Mouse (Mus musculus) midbrain, postnatal 0 days (tissue): ENCODE measurements at regions not wholly inside any gene's neighbourhood (a gene's known extent, or its start where the extent isn't known, plus 50 kb on each side); places are given as distances from the start of the nearest gene placed in this dataset.

Source experiments
- ATAC-seq: fragments of 200-750 bp; cut with Nextera tagmentation; 2 replicates; pipeline ENCODE4 v1.8.0; 2017; ENCODE audit warnings: moderate number of reproducible peaks, mild to moderate bottlenecking, moderate TSS enrichment, moderate library complexity; ENCODE audit not compliant: low FRiP score
- DNase-seq: peaks from one replicate; pipeline ENCODE4 v3.0.0-alpha.2; 2015; ENCODE audit warnings: low spot score
- H3K27ac ChIP-seq: fragments of 300-500 bp; sonication (generic); 2 replicates; pipeline ENCODE4 v1.5.1; 2014; ENCODE audit warnings: low read depth, mild to moderate bottlenecking, low read length, mixed read lengths
- H3K27me3 ChIP-seq: fragments of 300-500 bp; sonication (generic); 2 replicates; pipeline ENCODE4 v1.6.1; 2014; ENCODE audit warnings: low read length, control low read depth, mixed read lengths; ENCODE audit not compliant: insufficient read depth
- H3K36me3 ChIP-seq: fragments of 300-500 bp; sonication (generic); 2 replicates; pipeline ENCODE4 v1.6.1; 2014; ENCODE audit warnings: low read length, control low read depth, mixed read lengths; ENCODE audit not compliant: insufficient read depth
- H3K4me1 ChIP-seq: fragments of 300-500 bp; sonication (generic); 2 replicates; pipeline ENCODE4 v1.6.1; 2014; ENCODE audit warnings: mild to moderate bottlenecking, control low read depth, antibody characterized with exemption, low read length, mixed read lengths; ENCODE audit not compliant: insufficient read depth
- H3K4me2 ChIP-seq: fragments of 300-500 bp; sonication (generic); 2 replicates; pipeline ENCODE4 v1.6.1; 2014; ENCODE audit warnings: low read depth, mild to moderate bottlenecking, low read length, mixed read lengths; ENCODE audit not compliant: poor library complexity, severe bottlenecking
- H3K4me3 ChIP-seq: fragments of 300-500 bp; sonication (generic); 2 replicates; pipeline ENCODE4 v1.5.1; 2014; ENCODE audit warnings: low read depth, mild to moderate bottlenecking, low read length, moderate library complexity
- H3K9ac ChIP-seq: fragments of 300-500 bp; sonication (generic); replicated peaks from 2 replicates; pipeline ENCODE4 v1.6.1; 2014; ENCODE audit warnings: mild to moderate bottlenecking, low read length, moderate library complexity, mixed read lengths; ENCODE audit not compliant: poor library complexity, severe bottlenecking
- H3K9me3 ChIP-seq: fragments of 300-500 bp; sonication (generic); 2 replicates; pipeline ENCODE4 v1.6.1; 2016; ENCODE audit warnings: low read length, control low read depth
- CTCF ChIP-seq: IDR thresholded peaks from 2 replicates; pipeline ENCODE4 v1.5.1; 2016; ENCODE audit warnings: antibody characterized with exemption, mild to moderate bottlenecking
- whole genome bisulfite sequencing: fragments of 180-500 bp; shearing (Covaris S2); extraction: QIAGEN DNeasy Blood & Tissue Kit; methylation state at CpG from one replicate; pipeline ENCODE4 v1.1.7; 2014; 5-methylcytosine and 5-hydroxymethylcytosine counted together

DNA sequence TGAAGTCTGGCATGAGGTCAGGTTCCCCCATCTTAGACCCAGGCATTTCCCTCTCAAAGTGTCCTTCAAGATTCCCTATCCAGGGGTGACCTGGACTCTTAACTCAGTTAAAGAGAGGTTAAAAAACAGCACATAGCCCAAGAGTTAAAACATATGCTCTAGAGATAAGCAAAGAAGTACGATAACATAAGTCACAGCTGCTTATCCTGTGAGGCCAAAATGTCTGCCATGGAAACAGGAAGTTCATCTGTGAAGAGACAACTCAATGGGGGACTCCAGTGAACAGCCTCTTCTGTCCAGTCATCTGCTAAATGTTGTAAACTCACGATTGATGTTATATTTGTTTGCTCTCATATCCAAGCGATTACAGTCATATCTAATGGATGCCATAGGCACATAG lies 126.1 kb upstream of the Il15 start:
- Histone ChIP-seq H3K4me2 (no peak overlapping the region), H3K4me1 (no peaks in the 10 kb centered on the region), H3K4me3 (no peak overlapping the region), H3K27ac (no peak overlapping the region), H3K9me3 (no peaks in the 10 kb centered on the region), H3K27me3 (no peaks in the 10 kb centered on the region), H3K36me3 (no peaks in the 10 kb centered on the region), H3K9ac (no peak overlapping the region)
- ATAC-seq: no peak
- no peak for TF ChIP-seq CTCF
- DNase-seq: no peak
- 88% methylated on average over 3 of the region's 3 CpGs for WGBS

DNA sequence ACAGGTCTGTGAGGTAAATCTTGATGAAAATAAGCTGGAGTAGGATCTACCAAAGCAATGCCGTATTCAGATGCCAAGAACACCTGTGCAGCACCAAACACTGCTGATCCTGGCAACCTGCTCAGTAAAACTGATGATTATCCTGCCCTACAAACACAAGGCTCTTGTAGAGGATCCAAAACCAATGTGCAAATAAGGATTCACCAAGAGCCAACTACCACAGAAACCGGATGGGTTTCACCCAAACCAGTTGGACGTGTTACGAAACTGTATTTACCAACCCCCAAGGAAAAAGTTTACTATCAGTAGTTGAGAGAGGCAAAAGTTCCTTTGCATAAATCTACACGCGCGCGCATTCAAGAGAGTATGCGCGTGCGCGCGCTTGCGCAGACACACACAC lies 120.8 kb upstream of the Il15 start:
- H3K4me3 ChIP-seq: no peak overlapping the region
- H3K36me3 ChIP-seq: no peaks in the 10 kb centered on the region
- DNase-seq (no peak), ATAC-seq (no peak)
- no peak overlapping the region for H3K27ac ChIP-seq
- TF ChIP-seq CTCF: no peak
- no peaks in the 10 kb centered on the region for H3K9me3 ChIP-seq
- no peaks in the 10 kb centered on the region for H3K4me1 ChIP-seq
- no peak overlapping the region for H3K4me2 ChIP-seq
- H3K9ac ChIP-seq: no peak overlapping the region
- 97% methylated on average over 14 of the region's 14 CpGs for WGBS
- H3K27me3 ChIP-seq: no peaks in the 10 kb centered on the region

DNA sequence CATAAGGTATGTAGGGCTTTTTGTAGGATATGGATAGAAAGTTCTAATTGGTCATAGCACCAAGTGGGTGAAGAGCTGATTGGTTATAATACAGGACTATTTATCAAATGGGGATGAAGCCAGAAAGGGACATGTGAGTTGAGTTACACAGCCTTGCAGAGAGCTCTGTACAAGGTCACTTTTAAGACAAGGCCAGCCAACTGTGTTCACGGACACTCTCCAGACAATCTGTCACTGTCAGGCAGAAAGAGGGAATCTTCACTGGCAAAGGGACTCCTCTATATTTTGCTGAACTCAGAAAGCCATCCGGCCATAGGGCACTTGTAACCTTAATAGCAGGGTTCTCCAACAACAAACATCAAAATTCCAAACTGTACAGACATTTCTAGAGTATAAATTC lies 95.5 kb upstream of the Il15 start:
- TF ChIP-seq CTCF: no peak
- H3K36me3 ChIP-seq: no peaks in the 10 kb centered on the region
- H3K4me3 ChIP-seq: no peak overlapping the region
- H3K27me3 ChIP-seq: no peaks in the 10 kb centered on the region
- WGBS: 87% methylated on average over 2 of the region's 2 CpGs
- H3K27ac ChIP-seq: no peak overlapping the region
- H3K9ac ChIP-seq: no peak overlapping the region
- DNase-seq (no peak), ATAC-seq (no peak)
- no peaks in the 10 kb centered on the region for H3K4me1 ChIP-seq
- no peaks in the 10 kb centered on the region for H3K9me3 ChIP-seq
- H3K4me2 ChIP-seq: no peak overlapping the region

DNA sequence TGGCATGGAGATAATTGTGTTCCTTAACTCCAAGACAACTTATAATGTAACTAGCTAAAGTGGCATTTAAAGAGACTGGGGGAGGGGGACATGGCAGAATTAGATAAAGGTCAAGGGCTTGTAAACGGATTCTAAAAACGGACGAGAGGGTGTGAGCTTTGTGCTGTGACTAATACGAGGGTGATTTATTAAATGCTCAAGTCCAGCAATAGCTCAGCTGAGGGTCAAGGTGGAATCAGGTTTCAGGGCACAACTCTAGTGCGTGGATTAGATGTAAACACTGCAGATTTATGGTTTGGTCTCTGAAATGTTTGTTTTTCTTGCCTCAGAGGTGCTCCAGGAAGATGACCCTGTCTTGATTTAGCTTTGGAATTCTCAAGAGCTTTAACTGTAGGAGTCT lies 74.8 kb upstream of the Il15 start:
- Histone ChIP-seq H3K36me3 (no peaks in the 10 kb centered on the region), H3K4me2 (no peak overlapping the region), H3K27ac (no peak overlapping the region), H3K9me3 (no peaks in the 10 kb centered on the region), H3K4me3 (no peak overlapping the region), H3K9ac (no peak overlapping the region), H3K4me1 (no peaks in the 10 kb centered on the region), H3K27me3 (no peaks in the 10 kb centered on the region)
- ATAC-seq: no peak
- WGBS: 24% methylated on average over 5 of the region's 5 CpGs
- TF ChIP-seq CTCF: no peak
- no peak for DNase-seq

DNA sequence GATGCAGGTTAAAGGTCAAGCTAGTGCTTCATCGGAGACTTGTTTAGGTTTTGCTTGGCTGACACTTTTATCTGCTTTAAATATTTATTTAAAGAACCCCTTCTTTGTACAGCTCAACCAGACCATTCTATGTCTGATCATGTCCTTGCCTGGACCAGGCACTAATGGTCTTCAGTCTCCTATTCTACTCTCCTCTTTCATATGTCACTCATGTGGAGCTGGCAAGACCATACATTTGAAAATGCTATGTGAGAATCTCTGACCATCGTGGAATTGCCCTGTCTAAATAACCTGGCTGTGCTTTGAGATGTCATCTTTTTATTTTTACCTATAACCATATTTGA lies 74.4 kb upstream of the Il15 start:
- H3K4me3 ChIP-seq: no peak overlapping the region
- WGBS: 9% methylated on average over 2 of the region's 2 CpGs
- no peak overlapping the region for H3K4me2 ChIP-seq
- no peaks in the 10 kb centered on the region for H3K9me3 ChIP-seq
- ATAC-seq (no peak), DNase-seq (no peak)
- TF ChIP-seq CTCF: no peak
- H3K9ac ChIP-seq: no peak overlapping the region
- H3K27me3 ChIP-seq: no peaks in the 10 kb centered on the region
- H3K4me1 ChIP-seq: no peaks in the 10 kb centered on the region
- H3K27ac ChIP-seq: no peak overlapping the region
- H3K36me3 ChIP-seq: no peaks in the 10 kb centered on the region

DNA sequence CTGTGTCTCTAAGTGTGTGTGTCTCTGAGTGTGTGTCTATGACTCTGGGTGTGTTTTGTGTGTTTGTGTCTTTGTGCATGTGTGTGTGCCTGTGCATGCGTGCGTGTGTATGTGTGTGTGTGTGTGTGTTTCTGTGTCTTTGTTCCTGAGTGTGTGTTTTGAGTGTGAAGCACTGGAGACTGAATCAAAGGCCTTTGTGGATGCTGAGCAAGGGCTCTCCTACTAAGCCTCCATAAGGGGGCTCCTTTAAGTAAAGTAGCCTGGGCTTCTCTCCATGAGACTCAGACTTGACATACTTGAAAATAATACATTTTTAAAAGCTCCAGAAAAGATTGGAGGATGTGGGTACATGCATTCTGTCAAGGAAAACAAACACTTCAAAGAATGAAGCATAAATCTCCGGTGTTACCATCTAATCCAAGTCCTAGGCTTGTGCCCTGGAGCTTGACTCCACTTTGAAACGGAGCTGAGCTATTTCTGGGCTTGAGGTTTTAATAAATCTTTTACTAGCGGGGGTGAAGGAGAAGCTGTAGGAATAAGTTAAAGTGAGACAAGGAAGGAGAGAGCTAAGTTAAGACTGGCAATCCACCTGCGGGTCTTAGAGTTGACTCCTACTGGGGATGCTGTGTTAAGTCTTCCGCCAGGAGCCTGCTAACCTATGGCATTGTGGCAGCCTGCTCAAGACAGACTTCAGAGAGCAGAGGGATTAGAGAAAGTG lies 73.8 kb upstream of the Il15 start:
- Histone ChIP-seq H3K36me3 (no peaks in the 10 kb centered on the region), H3K4me3 (no peak overlapping the region), H3K9me3 (no peaks in the 10 kb centered on the region), H3K27me3 (no peaks in the 10 kb centered on the region), H3K4me1 (no peaks in the 10 kb centered on the region), H3K9ac (no peak overlapping the region), H3K4me2 (no peak overlapping the region), H3K27ac (no peak overlapping the region)
- ATAC-seq (no peak), DNase-seq (no peak)
- 47% methylated on average over 7 of the region's 7 CpGs for WGBS
- no peak for TF ChIP-seq CTCF
